Mouse (Mus musculus): ENCODE data around the gene Znhit1. TPM values are rescaled to one million over a fixed set of nuclear protein-coding genes. Genes with fewer than 3 reads are reported as not detected.
A peak's percentile ranks its signal among the peaks of the same experiment; 100 is the strongest.

Znhit1 gene
- polyA plus RNA-seq (2015; fragmentation: Nextera tagmentation; extraction: Ambion mirVana), result 144 and 156 TPM in 2 replicates

- H3K4me2 ChIP-seq (ENCODE audit: low read length), result peak within 1 kb of the TSS; percentile 62
- H3K9ac ChIP-seq (ENCODE audit: low read depth, low read length), result peak within 1 kb of the TSS; percentile 79
- H3K36me3 ChIP-seq (ENCODE audit: control insufficient read depth, insufficient read depth, low read length), result peaks cover 33% of the 10 kb centered on the region
- no peak; the same call in 1 of the 2 replicates for ATAC-seq
- H3K4me1 ChIP-seq (ENCODE audit: control insufficient read depth, insufficient read depth, low read depth, low read length), result peaks cover 15% of the 10 kb centered on the region
- H3K9me3 ChIP-seq (ENCODE audit: control insufficient read depth, low read length), result no peaks in the 10 kb centered on the region
- H3K27me3 ChIP-seq (replicated peaks; ENCODE audit: control insufficient read depth, insufficient read depth, low read length), result no peaks in the 10 kb centered on the region
- peak within 1 kb of the TSS; percentile 86 for H3K27ac ChIP-seq (ENCODE audit: low read depth, low read length)
- WGBS, result 5% methylated on average over 12 of the region's 12 CpGs
- H3K4me3 ChIP-seq (ENCODE audit: low read length), result peak within 1 kb of the TSS; percentile 59
Measured at GRCm38 (mm10) chr5:136987934-136988271, at the start of gene Znhit1. TSS of gene Znhit1 (minus strand) at chr5:136988021.

- WGBS, result 88% methylated on average over 13 of the region's 13 CpGs
- no peak overlapping the region for H3K4me3 ChIP-seq (ENCODE audit: low read length)
- H3K36me3 ChIP-seq (ENCODE audit: control insufficient read depth, insufficient read depth, low read length), result peaks cover 12% of the 10 kb centered on the region; the same call in 1 of the 2 replicates
- H3K9me3 ChIP-seq (ENCODE audit: control insufficient read depth, low read length), result no peaks in the 10 kb centered on the region
- H3K27me3 ChIP-seq (replicated peaks; ENCODE audit: control insufficient read depth, insufficient read depth, low read length), result peaks cover under 1% of the 10 kb centered on the region; the same call in 1 of the 2 replicates
- no peak overlapping the region for H3K4me2 ChIP-seq (ENCODE audit: low read length)
- ATAC-seq, result no peak
- no peak overlapping the region for H3K9ac ChIP-seq (ENCODE audit: low read depth, low read length)
- no peak overlapping the region for H3K27ac ChIP-seq (ENCODE audit: low read depth, low read length)
- H3K4me1 ChIP-seq (ENCODE audit: control insufficient read depth, insufficient read depth, low read depth, low read length), result peaks cover 11% of the 10 kb centered on the region
Measured at GRCm38 (mm10) chr5:137036211-137036610, 48.4 kb upstream of the Znhit1 start.

- Histone ChIP-seq H3K9me3 (ENCODE audit: control insufficient read depth, low read length) (no peaks in the 10 kb centered on the region), H3K4me2 (ENCODE audit: low read length) (peak overlapping the region; percentile 95), H3K4me3 (ENCODE audit: low read length) (peak overlapping the region; percentile 53), H3K36me3 (ENCODE audit: control insufficient read depth, insufficient read depth, low read length) (peaks cover 3% of the 10 kb centered on the region; the same call in 1 of the 2 replicates), H3K9ac (ENCODE audit: low read depth, low read length) (peak overlapping the region; percentile 71), H3K27me3 (replicated peaks; ENCODE audit: control insufficient read depth, insufficient read depth, low read length) (peaks cover 15% of the 10 kb centered on the region), H3K4me1 (ENCODE audit: control insufficient read depth, insufficient read depth, low read depth, low read length) (peaks cover 20% of the 10 kb centered on the region), H3K27ac (ENCODE audit: low read depth, low read length) (peak overlapping the region; percentile 30; the same call in 1 of the 2 replicates)
- under 1% methylated on average over 36 of the region's 49 CpGs for WGBS
- ATAC-seq, result peak; percentile 66
Measured at GRCm38 (mm10) chr5:137032641-137033074, 44.8 kb upstream of the Znhit1 start.

- under 1% methylated on average over 32 of the region's 33 CpGs for WGBS
- peak overlapping the region; percentile 95 for H3K4me2 ChIP-seq (ENCODE audit: low read length)
- H3K9me3 ChIP-seq (ENCODE audit: control insufficient read depth, low read length), result no peaks in the 10 kb centered on the region
- no peaks in the 10 kb centered on the region for H3K36me3 ChIP-seq (ENCODE audit: control insufficient read depth, insufficient read depth, low read length)
- no peak for ATAC-seq
- peak overlapping the region; percentile 30; the same call in 1 of the 2 replicates for H3K27ac ChIP-seq (ENCODE audit: low read depth, low read length)
- H3K4me1 ChIP-seq (ENCODE audit: control insufficient read depth, insufficient read depth, low read depth, low read length), result peaks cover 20% of the 10 kb centered on the region
- peak overlapping the region; percentile 53 for H3K4me3 ChIP-seq (ENCODE audit: low read length)
- peak overlapping the region; percentile 71 for H3K9ac ChIP-seq (ENCODE audit: low read depth, low read length)
- peaks cover 18% of the 10 kb centered on the region for H3K27me3 ChIP-seq (replicated peaks; ENCODE audit: control insufficient read depth, insufficient read depth, low read length)
Measured at GRCm38 (mm10) chr5:137032033-137032421, 44.2 kb upstream of the Znhit1 start.

GRCm38 (mm10) chr5:137031076-137032032 lies 43.5 kb upstream of the Znhit1 start:
- H3K9ac ChIP-seq (ENCODE audit: low read depth, low read length), result peak overlapping the region; percentile 71
- WGBS, result under 1% methylated on average over 77 of the region's 78 CpGs

GRCm38 (mm10) chr5:137030416-137030810 lies 42.6 kb upstream of the Znhit1 start:
- peak overlapping the region; percentile 71 for H3K9ac ChIP-seq (ENCODE audit: low read depth, low read length)
- no peak overlapping the region for H3K27ac ChIP-seq (ENCODE audit: low read depth, low read length)
- 12% methylated on average over 22 of the region's 22 CpGs for WGBS
- H3K36me3 ChIP-seq (ENCODE audit: control insufficient read depth, insufficient read depth, low read length), result no peaks in the 10 kb centered on the region
- no peaks in the 10 kb centered on the region for H3K9me3 ChIP-seq (ENCODE audit: control insufficient read depth, low read length)
- peak overlapping the region; percentile 53 for H3K4me3 ChIP-seq (ENCODE audit: low read length)
- peaks cover 34% of the 10 kb centered on the region for H3K27me3 ChIP-seq (replicated peaks; ENCODE audit: control insufficient read depth, insufficient read depth, low read length)
- H3K4me1 ChIP-seq (ENCODE audit: control insufficient read depth, insufficient read depth, low read depth, low read length), result peaks cover 23% of the 10 kb centered on the region
- peak overlapping the region; percentile 95 for H3K4me2 ChIP-seq (ENCODE audit: low read length)
- ATAC-seq, result no peak

More at GRCm38 (mm10) chr5:137031076-137032032, 43.5 kb upstream of the Znhit1 start:
- Histone ChIP-seq H3K4me2 (ENCODE audit: low read length) (peak overlapping the region; percentile 95), H3K4me3 (ENCODE audit: low read length) (peak overlapping the region; percentile 53), H3K27me3 (replicated peaks; ENCODE audit: control insufficient read depth, insufficient read depth, low read length) (peaks cover 25% of the 10 kb centered on the region), H3K9me3 (ENCODE audit: control insufficient read depth, low read length) (no peaks in the 10 kb centered on the region), H3K27ac (ENCODE audit: low read depth, low read length) (no peak overlapping the region; the same call in 1 of the 2 replicates), H3K4me1 (ENCODE audit: control insufficient read depth, insufficient read depth, low read depth, low read length) (peaks cover 20% of the 10 kb centered on the region), H3K36me3 (ENCODE audit: control insufficient read depth, insufficient read depth, low read length) (no peaks in the 10 kb centered on the region)
- ATAC-seq, result no peak

GRCm38 (mm10) chr5:137029643-137030415 lies 42.0 kb upstream of the Znhit1 start:
- Histone ChIP-seq H3K27ac (ENCODE audit: low read depth, low read length) (peak overlapping the region; percentile 69), H3K9ac (ENCODE audit: low read depth, low read length) (peak overlapping the region; percentile 71), H3K36me3 (ENCODE audit: control insufficient read depth, insufficient read depth, low read length) (no peaks in the 10 kb centered on the region), H3K4me2 (ENCODE audit: low read length) (peak overlapping the region; percentile 95), H3K9me3 (ENCODE audit: control insufficient read depth, low read length) (no peaks in the 10 kb centered on the region), H3K4me1 (ENCODE audit: control insufficient read depth, insufficient read depth, low read depth, low read length) (peaks cover 23% of the 10 kb centered on the region), H3K27me3 (replicated peaks; ENCODE audit: control insufficient read depth, insufficient read depth, low read length) (peaks cover 34% of the 10 kb centered on the region), H3K4me3 (ENCODE audit: low read length) (peak overlapping the region; percentile 53)
- under 1% methylated on average over 52 of the region's 52 CpGs for WGBS
- peak; percentile 78 for ATAC-seq

GRCm38 (mm10) chr5:137029273-137029585 lies 41.4 kb upstream of the Znhit1 start:
- Histone ChIP-seq H3K9ac (ENCODE audit: low read depth, low read length) (peak overlapping the region; percentile 64), H3K36me3 (ENCODE audit: control insufficient read depth, insufficient read depth, low read length) (no peaks in the 10 kb centered on the region), H3K9me3 (ENCODE audit: control insufficient read depth, low read length) (no peaks in the 10 kb centered on the region), H3K4me1 (ENCODE audit: control insufficient read depth, insufficient read depth, low read depth, low read length) (peaks cover 23% of the 10 kb centered on the region), H3K4me2 (ENCODE audit: low read length) (peak overlapping the region; percentile 95), H3K4me3 (ENCODE audit: low read length) (peak overlapping the region; percentile 53), H3K27me3 (replicated peaks; ENCODE audit: control insufficient read depth, insufficient read depth, low read length) (peaks cover 40% of the 10 kb centered on the region), H3K27ac (ENCODE audit: low read depth, low read length) (peak overlapping the region; percentile 69)
- peak; percentile 4; the same call in 1 of the 2 replicates for ATAC-seq
- WGBS, result 2% methylated on average over 8 of the region's 8 CpGs
